Mouse (Mus musculus) embryonic facial prominence, embryonic 15.5 days (tissue): ENCODE results near the gene Cyp2w1. TPM values are rescaled to one million over a fixed set of nuclear protein-coding genes. Genes with fewer than 3 reads are reported as not detected.

Experiments used
- ATAC-seq: fragments of 200-750 bp; cut with Nextera tagmentation; 2 replicates; pipeline ENCODE4 v1.8.0; 2017; ENCODE audit warnings: low read depth, moderate TSS enrichment; ENCODE audit not compliant: insufficient number of reproducible peaks, low FRiP score, low TSS enrichment
- H3K27ac ChIP-seq: fragments of 300-500 bp; sonication (generic); replicated peaks from 2 replicates; pipeline ENCODE4 v1.5.1; 2015; ENCODE audit warnings: mild to moderate bottlenecking, inconsistent platforms
- H3K27me3 ChIP-seq: fragments of 300-500 bp; sonication (generic); 2 replicates; pipeline ENCODE4 v1.6.1; 2015; ENCODE audit warnings: inconsistent platforms
- H3K36me3 ChIP-seq: fragments of 300-500 bp; sonication (generic); 2 replicates; pipeline ENCODE4 v1.6.1; 2015; ENCODE audit warnings: mild to moderate bottlenecking, inconsistent platforms
- H3K4me1 ChIP-seq: fragments of 300-500 bp; sonication (generic); 2 replicates; pipeline ENCODE4 v1.6.1; 2015; ENCODE audit warnings: inconsistent platforms
- H3K4me2 ChIP-seq: fragments of 300-500 bp; sonication (generic); replicated peaks from 2 replicates; pipeline ENCODE4 v1.6.1; 2015; ENCODE audit warnings: mild to moderate bottlenecking, inconsistent platforms
- H3K4me3 ChIP-seq: fragments of 300-500 bp; sonication (generic); replicated peaks from 2 replicates; pipeline ENCODE4 v1.5.1; 2015; ENCODE audit warnings: mild to moderate bottlenecking, inconsistent platforms
- H3K9ac ChIP-seq: fragments of 300-500 bp; sonication (generic); 2 replicates; pipeline ENCODE4 v1.6.1; 2015; ENCODE audit warnings: inconsistent platforms
- H3K9me3 ChIP-seq: fragments of 300-500 bp; sonication (generic); replicated peaks from 2 replicates; pipeline ENCODE4 v1.6.1; 2016; ENCODE audit warnings: inconsistent platforms
- WGBS: fragments of 180-500 bp; shearing (Covaris S2); methylation state at CpG from one replicate; pipeline ENCODE4 v1.1.7; 2015; 5-methylcytosine and 5-hydroxymethylcytosine counted together
- polyA plus RNA-seq: library from polyadenylated mRNA; unstranded; fragments of >200 nt; fragmentation: Nextera tagmentation; extraction: Ambion mirVana; gene quantifications from 2 replicates; pipeline ENCODE4 v1.2.1, GENCODE M21; 2015

Cyp2w1 gene
- polyA plus RNA-seq, 1 experiment from 2014 or later, result 32.3 TPM

DNA sequence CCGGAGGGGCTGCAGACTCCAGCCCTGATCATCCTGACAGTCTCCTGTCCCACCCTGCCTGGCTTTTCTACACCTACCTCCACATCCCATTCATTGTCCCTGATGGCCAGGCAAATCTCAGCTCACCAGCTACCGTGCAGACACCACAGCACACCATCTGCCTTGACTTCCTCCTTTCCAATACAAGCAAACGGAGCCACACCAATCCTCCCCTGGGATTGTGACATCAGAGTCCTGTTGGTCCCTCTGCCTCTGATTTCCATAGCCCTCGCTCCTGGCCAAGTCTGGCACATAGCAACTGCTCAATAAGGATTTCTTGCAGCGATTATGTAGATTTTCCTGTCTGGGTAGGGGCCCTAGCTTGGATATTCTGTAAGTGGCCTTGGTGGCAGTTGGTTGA, 1.3 kb upstream of the Cyp2w1 start, which contains the start of gene Cox19:
Gene Cox19 (minus strand): TSS at position 285 of the 400 bp plus-strand sequence.
- Histone ChIP-seq H3K36me3 (no peaks in the 10 kb centered on the region), H3K27me3 (no peaks in the 10 kb centered on the region), H3K4me3 (peak within 1 kb of the TSS; percentile 10; the same call in 1 of the 2 replicates), H3K9me3 (no peaks in the 10 kb centered on the region), H3K27ac (peak within 1 kb of the TSS; percentile 88), H3K4me1 (peaks cover 58% of the 10 kb centered on the region), H3K9ac (no peak within 1 kb of the TSS), H3K4me2 (peak within 1 kb of the TSS; percentile 37)
- ATAC-seq, result no peak
- 38% methylated on average over 5 of the region's 5 CpGs for WGBS

DNA sequence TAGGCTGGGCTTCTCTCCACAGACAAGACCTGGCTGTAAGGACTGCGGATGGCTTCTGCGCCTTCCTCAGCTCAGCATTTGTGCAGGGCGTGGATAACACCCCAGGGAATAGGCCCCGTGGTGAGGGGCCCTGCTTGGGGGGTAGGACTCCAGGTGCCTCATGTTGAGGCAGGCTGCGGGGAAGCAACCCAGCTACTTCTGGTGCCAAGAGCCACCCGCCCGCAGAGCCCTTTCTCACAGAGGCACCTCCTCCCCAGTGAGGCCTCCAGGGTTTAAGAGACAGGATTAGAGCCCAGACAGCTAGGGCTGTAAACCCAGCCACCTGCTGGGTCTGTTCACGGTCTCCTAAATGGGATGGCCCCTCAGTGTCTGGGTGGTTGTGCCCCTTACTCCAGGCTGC, 789 bp upstream of the Cyp2w1 start:
- Histone ChIP-seq H3K9me3 (no peaks in the 10 kb centered on the region), H3K9ac (no peak overlapping the region), H3K4me2 (peak overlapping the region; percentile 37), H3K4me1 (peaks cover 56% of the 10 kb centered on the region), H3K36me3 (no peaks in the 10 kb centered on the region), H3K27ac (peak overlapping the region; percentile 88), H3K4me3 (peak overlapping the region; percentile 10; the same call in 1 of the 2 replicates), H3K27me3 (no peaks in the 10 kb centered on the region)
- WGBS, result 15% methylated on average over 8 of the region's 8 CpGs
- peak; percentile 40 for ATAC-seq

DNA sequence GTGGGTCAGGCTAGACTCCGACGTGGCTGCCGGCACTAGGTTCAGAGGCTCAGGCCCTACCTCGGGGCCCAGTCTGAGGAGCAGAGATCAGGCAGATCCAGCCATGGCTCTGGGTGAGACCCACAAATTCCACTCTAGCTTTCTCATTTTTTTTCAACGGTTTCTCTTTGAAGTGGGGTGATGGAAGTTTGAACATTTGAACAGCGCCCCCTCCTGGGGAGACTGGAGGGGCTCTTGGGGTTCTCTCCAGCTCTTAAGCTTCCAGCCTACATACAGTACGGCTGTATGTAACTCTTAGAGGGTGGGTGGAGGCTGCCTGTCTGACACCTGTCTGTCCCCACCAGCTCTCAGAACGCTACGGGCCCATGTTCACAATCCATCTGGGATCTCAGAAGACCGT, 1.1 kb downstream of the Cyp2w1 start:
- no peak for ATAC-seq
- H3K27me3 ChIP-seq, result no peaks in the 10 kb centered on the region
- H3K27ac ChIP-seq, result peak overlapping the region; percentile 79
- 51% methylated on average over 10 of the region's 10 CpGs for WGBS
- H3K9ac ChIP-seq, result no peak overlapping the region
- H3K4me3 ChIP-seq, result peak overlapping the region; percentile 33
- no peaks in the 10 kb centered on the region; the same call in 1 of the 2 replicates for H3K36me3 ChIP-seq
- no peaks in the 10 kb centered on the region for H3K9me3 ChIP-seq
- peak overlapping the region; percentile 34 for H3K4me2 ChIP-seq
- peaks cover 52% of the 10 kb centered on the region for H3K4me1 ChIP-seq

DNA sequence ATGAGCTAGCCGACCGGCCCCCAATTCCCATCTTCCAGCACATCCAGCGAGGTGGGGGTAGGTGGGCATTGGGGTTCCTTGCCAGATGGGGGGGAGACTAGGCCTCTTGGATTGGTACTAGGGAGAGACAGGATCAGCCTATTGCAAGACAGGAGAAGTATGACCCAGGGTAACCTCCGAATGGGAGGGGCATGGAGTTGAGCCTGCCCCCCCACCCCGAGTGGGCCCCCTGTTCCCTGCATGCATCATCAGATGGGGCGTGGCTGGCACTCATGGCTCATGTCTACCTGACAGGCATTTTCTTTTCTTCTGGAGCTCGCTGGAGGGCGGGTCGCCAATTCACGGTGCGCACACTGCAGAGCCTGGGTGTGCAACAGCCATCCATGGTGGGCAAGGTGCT, 1.5 kb downstream of the Cyp2w1 start:
- Histone ChIP-seq H3K9ac (no peak overlapping the region), H3K27ac (peak overlapping the region; percentile 79; the same call in 1 of the 2 replicates), H3K36me3 (no peaks in the 10 kb centered on the region; the same call in 1 of the 2 replicates), H3K27me3 (no peaks in the 10 kb centered on the region), H3K4me3 (peak overlapping the region; percentile 33), H3K4me2 (peak overlapping the region; percentile 34), H3K9me3 (no peaks in the 10 kb centered on the region), H3K4me1 (peaks cover 52% of the 10 kb centered on the region)
- 73% methylated on average over 11 of the region's 11 CpGs for WGBS
- no peak for ATAC-seq

DNA sequence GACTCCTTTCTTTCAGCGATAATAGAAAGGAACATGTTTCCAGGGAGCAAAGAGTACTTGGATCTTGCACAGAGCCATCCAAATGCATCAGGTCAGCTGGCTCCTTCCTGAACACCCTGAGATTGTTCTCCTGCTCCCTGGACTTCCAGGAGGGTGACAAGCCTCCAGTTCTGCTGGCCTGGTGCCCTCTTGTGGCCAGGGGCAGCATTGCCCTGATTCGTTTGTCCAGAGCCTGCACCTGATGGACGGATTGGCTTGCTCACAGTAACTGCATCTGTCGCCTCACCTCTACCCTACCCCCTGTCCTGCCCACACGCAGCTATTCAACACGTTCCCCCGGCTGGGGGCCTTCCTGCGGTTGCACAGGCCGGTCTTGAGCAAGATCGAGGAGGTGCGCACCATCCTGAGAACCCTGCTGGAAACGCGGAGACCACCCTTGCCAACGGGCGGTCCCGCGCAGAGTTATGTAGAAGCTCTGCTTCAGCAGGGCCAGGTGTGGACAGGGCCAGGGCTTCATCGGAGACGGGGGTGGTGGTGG, 2.9 kb downstream of the Cyp2w1 start:
- Histone ChIP-seq H3K9me3 (no peaks in the 10 kb centered on the region), H3K36me3 (no peaks in the 10 kb centered on the region; the same call in 1 of the 2 replicates), H3K9ac (no peak overlapping the region), H3K4me1 (peaks cover 43% of the 10 kb centered on the region), H3K4me2 (no peak overlapping the region), H3K27ac (no peak overlapping the region), H3K27me3 (no peaks in the 10 kb centered on the region), H3K4me3 (no peak overlapping the region)
- WGBS, result 38% methylated on average over 19 of the region's 19 CpGs
- ATAC-seq, result no peak

DNA sequence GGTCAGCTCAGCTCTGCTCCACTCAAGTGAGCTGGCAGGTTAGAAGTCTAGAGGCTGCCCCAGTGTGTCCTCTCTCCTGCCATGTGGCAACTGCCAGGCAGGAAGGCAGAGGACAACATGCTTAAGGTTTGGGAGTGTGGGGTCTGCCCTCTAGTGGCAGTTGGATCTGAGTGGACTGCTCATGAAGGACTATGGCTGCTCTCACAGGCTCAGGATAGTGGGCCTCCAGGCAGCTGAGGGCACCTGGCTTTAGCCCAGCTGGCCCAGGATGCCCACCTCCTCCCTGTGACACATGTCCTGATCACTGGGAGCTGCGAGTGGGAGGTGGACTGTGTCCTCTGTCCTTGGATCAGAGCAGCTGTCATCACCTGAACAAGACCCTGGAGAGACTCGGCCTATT, 6.2 kb downstream of the Cyp2w1 start:
- Histone ChIP-seq H3K27me3 (no peaks in the 10 kb centered on the region), H3K27ac (no peak overlapping the region), H3K36me3 (peaks cover 2% of the 10 kb centered on the region; the same call in 1 of the 2 replicates), H3K4me3 (no peak overlapping the region), H3K4me1 (peaks cover 15% of the 10 kb centered on the region), H3K9ac (no peak overlapping the region), H3K4me2 (no peak overlapping the region), H3K9me3 (no peaks in the 10 kb centered on the region)
- ATAC-seq, result no peak
- 73% methylated on average over 2 of the region's 2 CpGs for WGBS

DNA sequence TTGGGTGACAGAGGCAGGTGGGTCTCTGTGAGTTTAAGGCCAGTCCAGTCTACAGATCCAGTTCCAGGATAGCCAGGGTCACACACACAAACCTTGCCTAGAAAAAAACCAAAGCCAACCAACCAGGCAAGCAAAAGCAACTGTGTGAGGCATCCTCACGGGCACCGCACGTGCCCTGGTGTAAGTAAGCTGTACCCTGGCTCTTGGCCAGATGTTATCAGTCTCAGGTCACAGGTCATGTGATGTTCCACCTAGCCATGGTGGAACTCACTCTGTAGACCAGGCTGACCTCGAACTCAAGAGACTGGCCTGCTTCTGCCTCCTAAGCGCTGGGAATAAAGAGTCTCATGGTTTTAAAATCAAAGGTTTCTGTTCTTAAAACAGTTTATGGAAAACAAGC, 6.8 kb downstream of the Cyp2w1 start:
- Histone ChIP-seq H3K9me3 (no peaks in the 10 kb centered on the region), H3K9ac (no peak overlapping the region), H3K27me3 (no peaks in the 10 kb centered on the region), H3K4me1 (peaks cover 15% of the 10 kb centered on the region), H3K4me3 (no peak overlapping the region), H3K4me2 (no peak overlapping the region), H3K27ac (no peak overlapping the region), H3K36me3 (peaks cover 2% of the 10 kb centered on the region; the same call in 1 of the 2 replicates)
- 90% methylated on average over 5 of the region's 5 CpGs for WGBS
- no peak for ATAC-seq

DNA sequence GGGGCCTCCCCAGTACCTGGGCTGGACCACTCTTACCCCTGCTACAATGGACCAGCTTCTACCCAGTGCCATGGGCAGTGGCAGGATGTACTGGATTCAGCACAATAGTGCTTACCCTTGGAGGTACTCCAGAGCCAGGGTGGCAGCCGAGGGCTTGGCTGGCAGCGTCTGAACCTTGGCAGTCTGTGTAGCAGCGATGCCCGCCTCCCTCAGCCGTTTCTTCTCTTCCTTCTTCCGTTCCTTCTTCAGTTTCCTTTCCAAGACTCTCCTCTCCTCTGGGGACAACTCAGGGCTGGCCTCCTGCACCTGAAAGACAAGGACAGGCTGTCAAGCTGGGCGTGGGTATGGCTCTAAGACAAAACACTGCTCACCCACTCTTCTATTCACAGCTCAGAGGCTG, 11.4 kb downstream of the Cyp2w1 start:
- H3K4me2 ChIP-seq, result peak overlapping the region; percentile 45; the same call in 1 of the 2 replicates
- ATAC-seq, result no peak
- no peak overlapping the region for H3K9ac ChIP-seq
- H3K9me3 ChIP-seq, result no peaks in the 10 kb centered on the region
- H3K27ac ChIP-seq, result no peak overlapping the region
- H3K4me3 ChIP-seq, result no peak overlapping the region
- 61% methylated on average over 7 of the region's 7 CpGs for WGBS
- H3K4me1 ChIP-seq, result peaks cover 16% of the 10 kb centered on the region
- no peaks in the 10 kb centered on the region for H3K27me3 ChIP-seq
- peaks cover 2% of the 10 kb centered on the region; the same call in 1 of the 2 replicates for H3K36me3 ChIP-seq

DNA sequence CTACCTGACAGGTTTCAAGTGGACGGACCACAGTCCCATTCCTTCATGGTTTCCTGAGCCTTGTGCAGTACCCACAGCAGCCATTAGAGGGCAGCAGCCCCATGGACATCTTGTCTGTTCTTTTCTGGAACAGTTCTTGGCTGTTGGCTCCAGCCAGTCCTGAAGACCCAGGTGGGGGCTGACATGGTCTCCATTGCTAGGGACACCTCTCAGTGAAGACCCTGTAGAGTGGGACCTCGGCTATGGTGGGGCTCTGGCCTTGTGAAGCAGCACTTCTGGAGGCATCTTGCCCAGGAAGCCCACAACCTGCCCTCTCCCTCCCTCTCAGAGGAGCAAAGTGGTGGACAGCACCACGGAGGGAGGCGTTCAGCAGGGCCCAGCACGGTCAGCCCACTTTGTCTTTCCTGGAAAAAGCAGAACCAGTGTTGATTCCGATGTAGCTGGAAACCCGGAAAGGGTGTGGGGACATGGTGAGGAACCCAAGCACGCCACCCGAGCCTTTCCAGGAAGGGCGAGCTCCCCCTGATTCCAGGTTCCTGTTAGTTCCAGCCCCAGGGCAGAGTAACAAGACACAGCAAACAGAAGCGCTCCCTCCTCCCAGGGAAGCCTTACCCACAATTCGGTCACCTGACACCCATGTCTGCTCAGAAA, 12.0 kb downstream of the Cyp2w1 start:
- 14% methylated on average over 12 of the region's 12 CpGs for WGBS
- peaks cover 2% of the 10 kb centered on the region; the same call in 1 of the 2 replicates for H3K36me3 ChIP-seq
- no peaks in the 10 kb centered on the region for H3K9me3 ChIP-seq
- peaks cover 16% of the 10 kb centered on the region for H3K4me1 ChIP-seq
- no peak overlapping the region for H3K9ac ChIP-seq
- H3K4me2 ChIP-seq, result peak overlapping the region; percentile 45
- H3K27me3 ChIP-seq, result no peaks in the 10 kb centered on the region
- peak overlapping the region; percentile 71 for H3K27ac ChIP-seq
- no peak overlapping the region; the same call in 1 of the 2 replicates for H3K4me3 ChIP-seq
- ATAC-seq, result peak; percentile 55

DNA sequence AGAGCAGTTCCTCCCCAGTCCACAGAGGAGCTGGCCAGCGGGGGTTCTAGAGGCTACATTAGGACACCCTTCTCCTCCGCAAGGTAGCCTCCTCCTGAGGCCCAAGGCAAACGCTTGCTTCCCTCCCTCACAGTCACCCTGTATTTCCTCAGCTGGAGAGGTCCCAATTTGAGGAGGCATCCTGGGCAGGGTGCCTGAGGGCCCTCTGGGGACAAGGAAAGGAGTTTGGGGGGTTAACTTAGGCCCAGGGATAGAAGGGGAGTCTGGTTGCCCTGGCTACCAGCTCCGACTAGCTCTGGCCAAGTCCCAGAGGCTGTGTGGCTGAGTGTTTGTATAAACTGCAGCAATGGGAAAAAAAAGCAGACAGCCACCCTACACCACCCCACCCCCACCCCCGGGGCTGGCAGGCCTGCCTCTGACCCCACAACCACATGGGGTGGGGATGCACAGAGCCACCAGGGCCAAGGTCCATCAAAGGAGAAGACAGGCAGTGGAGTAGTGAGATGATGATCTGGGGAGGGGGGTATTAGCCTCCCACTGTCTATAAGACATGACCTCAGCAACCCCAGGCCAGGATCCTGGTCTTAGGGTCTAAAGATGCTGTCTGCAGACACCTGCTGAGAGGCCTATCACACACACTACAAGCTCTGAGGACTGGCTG, 12.6 kb downstream of the Cyp2w1 start:
- Histone ChIP-seq H3K4me3 (no peak overlapping the region), H3K9me3 (no peaks in the 10 kb centered on the region), H3K4me2 (peak overlapping the region; percentile 45; the same call in 1 of the 2 replicates), H3K36me3 (peaks cover 2% of the 10 kb centered on the region; the same call in 1 of the 2 replicates), H3K27ac (peak overlapping the region; percentile 71), H3K4me1 (peaks cover 19% of the 10 kb centered on the region), H3K9ac (no peak overlapping the region), H3K27me3 (no peaks in the 10 kb centered on the region)
- WGBS, result 17% methylated on average over 5 of the region's 5 CpGs
- ATAC-seq, result no peak

DNA sequence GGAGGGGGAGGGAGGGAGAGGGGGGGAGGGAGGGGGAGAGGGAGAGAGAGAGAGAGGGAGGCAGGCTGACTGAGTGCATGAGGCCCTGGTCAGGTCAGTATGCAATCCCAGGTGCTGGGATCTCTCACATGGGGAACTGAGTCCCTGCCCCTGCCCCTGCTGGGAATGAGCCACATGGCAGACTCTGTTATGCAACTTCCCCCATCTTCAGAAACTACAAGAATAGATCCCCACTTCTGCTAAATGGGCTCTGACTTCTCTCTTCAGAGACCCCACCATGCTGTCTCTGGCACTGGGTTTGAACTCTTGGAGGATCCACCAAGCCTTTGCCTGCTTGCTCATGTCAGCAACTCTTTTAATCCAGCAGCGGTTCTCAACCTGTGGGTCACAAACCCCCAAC, 13.4 kb downstream of the Cyp2w1 start:
- H3K36me3 ChIP-seq, result peaks cover 2% of the 10 kb centered on the region; the same call in 1 of the 2 replicates
- 69% methylated on average over 1 of the region's 1 CpGs for WGBS
- no peak overlapping the region for H3K4me2 ChIP-seq
- no peaks in the 10 kb centered on the region for H3K27me3 ChIP-seq
- no peak overlapping the region for H3K9ac ChIP-seq
- no peak for ATAC-seq
- no peaks in the 10 kb centered on the region for H3K9me3 ChIP-seq
- H3K4me1 ChIP-seq, result peaks cover 22% of the 10 kb centered on the region
- no peak overlapping the region for H3K27ac ChIP-seq
- no peak overlapping the region for H3K4me3 ChIP-seq
